Mouse (Mus musculus) adrenal gland, postnatal 14 days (tissue): ENCODE measurements around the gene Cdt1. TPM values are rescaled to one million over a fixed set of nuclear protein-coding genes. Genes with fewer than 3 reads are reported as not detected.
A peak's percentile ranks its signal among the peaks of the same experiment; 100 is the strongest.

Source experiments
- DNase-seq: peaks from one replicate; pipeline ENCODE4 v3.0.0; 2021; ENCODE audit warnings: mixed read lengths
- microRNA-seq, 2 experiments: library from miRNA; unstranded; fragments of <30 nt; microRNA quantifications; one replicate each; pipeline ENCODE4 v1.2.0; 2021
- total RNA-seq: library from RNA; stranded (reverse); gene quantifications from 2 replicates; pipeline ENCODE4 v1.2.3, GENCODE M21; 2021

Gene Cdt1
- total RNA-seq, 1 experiment from 2014 or later, result 15.8 TPM

- peak; percentile 97 for DNase-seq
Measured at GRCm38 (mm10) chr8:122611295-122612133, 43.7 kb downstream of the Cdt1 start, which contains the start of the genes Galns and Trappc2l. TSS of gene Galns (minus strand) at chr8:122611463. TSS of gene Trappc2l (plus strand) at chr8:122611640.

GRCm38 (mm10) chr8:122616181-122616905 lies 48.5 kb downstream of the Cdt1 start:
- no peak for DNase-seq

GRCm38 (mm10) chr8:122617947-122618546 lies 50.2 kb downstream of the Cdt1 start:
- DNase-seq, result peak; percentile 91

- DNase-seq, result no peak
Measured at GRCm38 (mm10) chr8:122618660-122619378, 51.0 kb downstream of the Cdt1 start.

GRCm38 (mm10) chr8:122620446-122620845 lies 52.6 kb downstream of the Cdt1 start:
- no peak for DNase-seq

- DNase-seq, result no peak
Measured at GRCm38 (mm10) chr8:122622727-122623126, 54.9 kb downstream of the Cdt1 start, which contains the start of gene Pabpn1l. TSS of gene Pabpn1l (minus strand) at chr8:122622739.

Small RNA genes lying within 50 kb of the gene (microRNA-seq; reads per million reads assigned to microRNA genes)
- gene Mir6396, result 0 reads per million in 2 experiments

Other genes with a start within 250 kb of the Cdt1 start
- gene Trhr2, start 207.3 kb upstream of the Cdt1 start, total RNA-seq, result not detected in 2 replicates
- 39.5 and 40.6 TPM in 2 replicates for gene Zc3h18, start 191.4 kb upstream of the Cdt1 start, total RNA-seq
- not detected in 2 replicates for gene Il17c, start 146.0 kb upstream of the Cdt1 start, total RNA-seq
- 25.5 and 47.7 TPM in 2 replicates for gene Cyba, start 135.1 kb upstream of the Cdt1 start, total RNA-seq
- 10.6 and 13.3 TPM in 2 replicates for gene Mvd, start 124.6 kb upstream of the Cdt1 start, total RNA-seq
- 0.45 TPM in 1 of 2 replicates, not detected in the other for gene Snai3, start 107.3 kb upstream of the Cdt1 start, total RNA-seq
- 37.9 and 38.5 TPM in 2 replicates for gene Rnf166, start 92.0 kb upstream of the Cdt1 start, total RNA-seq
- gene Ctu2, start 91.9 kb upstream of the Cdt1 start, total RNA-seq, result 21.3 and 23.0 TPM in 2 replicates
- 23.2 and 29.9 TPM in 2 replicates for gene Piezo1, start 16.7 kb upstream of the Cdt1 start, total RNA-seq
- 71.3 and 74.9 TPM in 2 replicates for gene Aprt, start 8.9 kb downstream of the Cdt1 start, total RNA-seq
- gene Galns, start 43.4 kb downstream of the Cdt1 start, total RNA-seq, result 5.4 and 7.5 TPM in 2 replicates
- 47.6 and 52.6 TPM in 2 replicates for gene Trappc2l, start 43.6 kb downstream of the Cdt1 start, total RNA-seq
- not detected in 2 replicates for gene Pabpn1l, start 54.7 kb downstream of the Cdt1 start, total RNA-seq
- gene Cbfa2t3, start 131.1 kb downstream of the Cdt1 start, total RNA-seq, result 13.6 and 14.9 TPM in 2 replicates
- gene Acsf3, start 207.5 kb downstream of the Cdt1 start, total RNA-seq, result 48.0 and 50.6 TPM in 2 replicates